Mouse (Mus musculus) lung, adult 2 months (tissue): ENCODE measurements at regions not wholly inside any gene's neighbourhood (a gene's known extent, or its start where the extent isn't known, plus 50 kb on each side); places are given as distances from the start of the nearest gene placed in this dataset.

Experiments
- CTCF ChIP-seq: fragments of 200-500 bp; IDR thresholded peaks from 2 replicates; pipeline ENCODE4 v1.5.1; 2011; ENCODE audit warnings: mild to moderate bottlenecking, low read length, control low read depth; ENCODE audit not compliant: insufficient read depth
- POLR2A ChIP-seq: fragments of 200-500 bp; IDR thresholded peaks from 2 replicates; pipeline ENCODE4 v1.6.1; 2011; ENCODE audit warnings: low read depth, mild to moderate bottlenecking, control low read depth, low read length, borderline replicate concordance; ENCODE audit errors: extremely low read depth

- TF ChIP-seq CTCF (no peak), POLR2A (no peak)
Measured at GRCm38 (mm10) chr17:47092076-47092475, 81.7 kb upstream of the Ubr2 start.
